Mouse (Mus musculus) limb, embryonic 11.5 days (tissue): ENCODE data around the gene Prox1. TPM values are rescaled to one million over a fixed set of nuclear protein-coding genes. Genes with fewer than 3 reads are reported as not detected.

ENCODE experiments used
- ATAC-seq: fragments of 200-750 bp; cut with Nextera tagmentation; 2 replicates; pipeline ENCODE4 v1.8.0; 2017; ENCODE audit warnings: low read depth; ENCODE audit not compliant: insufficient number of reproducible peaks, low FRiP score, low TSS enrichment
- DNase-seq: peaks from one replicate; pipeline ENCODE4 v3.0.0-alpha.2; 2015; ENCODE audit warnings: low spot score
- H3K27ac ChIP-seq: fragments of 300-500 bp; sonication (generic); replicated peaks from 2 replicates; pipeline ENCODE4 v1.5.1; 2014; ENCODE audit warnings: low read depth, mild to moderate bottlenecking, low read length
- H3K27me3 ChIP-seq: fragments of 300-500 bp; sonication (generic); 2 replicates; pipeline ENCODE4 v1.6.1; 2014; ENCODE audit warnings: mild to moderate bottlenecking, low read length, mixed read lengths; ENCODE audit not compliant: control insufficient read depth, insufficient read depth
- H3K36me3 ChIP-seq: fragments of 300-500 bp; sonication (generic); 2 replicates; pipeline ENCODE4 v1.6.1; 2014; ENCODE audit warnings: mild to moderate bottlenecking, low read length, moderate library complexity, mixed read lengths; ENCODE audit not compliant: control insufficient read depth, insufficient read depth
- H3K4me1 ChIP-seq: fragments of 300-500 bp; sonication (generic); 2 replicates; pipeline ENCODE4 v1.6.1; 2014; ENCODE audit warnings: low read length, mixed read lengths; ENCODE audit not compliant: control insufficient read depth, insufficient read depth
- H3K4me2 ChIP-seq: fragments of 300-500 bp; sonication (generic); 2 replicates; pipeline ENCODE4 v1.6.1; 2014; ENCODE audit warnings: low read depth, mild to moderate bottlenecking, moderate library complexity; ENCODE audit not compliant: severe bottlenecking
- H3K4me3 ChIP-seq: fragments of 300-500 bp; sonication (generic); 2 replicates; pipeline ENCODE4 v1.5.1; 2014; ENCODE audit warnings: low read depth, low read length
- H3K9ac ChIP-seq: fragments of 300-500 bp; sonication (generic); 2 replicates; pipeline ENCODE4 v1.6.1; 2014; ENCODE audit warnings: mild to moderate bottlenecking, low read length
- H3K9me3 ChIP-seq: fragments of 300-500 bp; sonication (generic); 2 replicates; pipeline ENCODE4 v1.6.1; 2016; ENCODE audit warnings: low read length; ENCODE audit not compliant: control insufficient read depth
- WGBS: fragments of 180-500 bp; shearing (Covaris S2); extraction: QIAGEN DNeasy Blood & Tissue Kit; methylation state at CpG from one replicate; pipeline ENCODE4 v1.1.7; 2014; 5-methylcytosine and 5-hydroxymethylcytosine counted together
- polyA plus RNA-seq: library from polyadenylated mRNA; unstranded; fragments of >200 nt; fragmentation: Nextera tagmentation; extraction: Ambion mirVana; gene quantifications from 2 replicates; pipeline ENCODE4 v1.2.1, GENCODE M21; 2014

Prox1 gene
- polyA plus RNA-seq, 1 experiment from 2014 or later: 1.2 TPM

DNA sequence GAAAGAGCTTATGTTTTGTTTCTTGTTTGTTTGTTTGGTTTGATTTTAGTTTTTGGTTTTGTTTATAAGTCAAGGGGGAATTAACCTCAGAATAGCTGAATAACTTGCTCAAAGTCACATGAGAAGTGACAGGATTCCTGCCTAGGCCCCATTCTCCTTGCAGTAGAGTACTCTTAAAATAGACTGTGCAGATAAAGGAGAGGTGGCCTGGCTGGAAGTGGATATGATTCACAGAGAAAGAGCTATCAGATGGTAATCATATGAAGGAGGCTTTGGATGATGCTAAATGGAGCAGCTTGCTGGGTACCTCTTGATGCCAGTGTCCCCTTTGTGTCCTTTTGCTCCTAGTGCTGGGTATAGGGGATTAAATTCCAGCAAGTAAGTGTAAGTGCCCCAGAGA lies 26.1 kb downstream of the Prox1 start:
- Histone ChIP-seq H3K27ac (no peak overlapping the region), H3K27me3 (no peaks in the 10 kb centered on the region)
- ATAC-seq: no peak

DNA sequence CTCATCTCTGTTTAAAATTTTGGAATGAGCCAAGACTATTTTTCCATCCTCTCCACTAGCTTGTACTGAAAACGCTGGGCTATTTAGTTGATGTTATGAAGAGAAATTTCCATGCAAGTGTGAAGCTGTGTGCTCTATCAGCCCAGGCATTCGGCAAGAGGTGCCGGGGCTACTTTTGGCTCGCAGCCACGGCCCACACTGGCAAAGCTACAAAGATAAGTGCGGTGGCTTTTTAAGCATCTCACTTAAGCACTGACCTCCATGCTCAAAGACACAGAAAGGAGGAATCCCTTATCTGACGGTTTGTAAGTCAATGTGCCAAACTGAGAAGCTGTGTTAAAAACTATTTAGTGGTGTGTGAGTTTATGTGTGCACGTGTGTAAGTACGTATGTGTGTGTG lies 26.9 kb downstream of the Prox1 start:
- Histone ChIP-seq H3K27ac (no peak overlapping the region), H3K9ac (no peak overlapping the region)

More for the DNA sequence above, 26.1 kb downstream of the Prox1 start:
- Histone ChIP-seq H3K9ac (no peak overlapping the region), H3K9me3 (no peaks in the 10 kb centered on the region), H3K4me1 (no peaks in the 10 kb centered on the region; the same call in 1 of the 2 replicates), H3K4me3 (no peak overlapping the region), H3K36me3 (no peaks in the 10 kb centered on the region), H3K4me2 (no peak overlapping the region)
- DNase-seq: no peak

DNA sequence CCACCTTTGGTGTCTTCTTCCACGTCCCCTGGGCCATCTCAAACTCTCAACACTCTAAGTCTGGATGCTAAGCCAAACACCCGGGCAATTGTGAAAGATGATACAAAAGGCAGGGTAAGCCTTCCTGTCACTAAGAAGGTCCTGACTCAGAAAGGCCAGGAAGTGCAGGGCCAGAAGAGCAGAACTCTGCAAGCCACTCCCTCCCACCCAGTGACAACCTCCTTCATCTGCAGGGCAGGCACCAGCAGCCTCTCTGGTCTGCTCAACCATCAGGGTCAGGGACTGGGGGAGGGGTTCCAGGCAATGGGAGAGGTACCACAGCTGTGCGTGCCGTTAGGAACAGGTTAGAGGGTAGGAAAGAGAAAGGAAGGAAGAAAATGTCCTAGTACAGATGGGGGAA lies 27.9 kb downstream of the Prox1 start:
- no peak overlapping the region for H3K4me3 ChIP-seq
- no peak overlapping the region for H3K4me2 ChIP-seq
- no peaks in the 10 kb centered on the region for H3K9me3 ChIP-seq
- ATAC-seq (no peak), DNase-seq (no peak)
- WGBS: 30% methylated on average over 4 of the region's 4 CpGs
- H3K9ac ChIP-seq: no peak overlapping the region
- H3K27ac ChIP-seq: no peak overlapping the region
- H3K4me1 ChIP-seq: no peaks in the 10 kb centered on the region
- H3K27me3 ChIP-seq: no peaks in the 10 kb centered on the region
- H3K36me3 ChIP-seq: no peaks in the 10 kb centered on the region

More for the DNA sequence above, 26.9 kb downstream of the Prox1 start:
- WGBS: 92% methylated on average over 9 of the region's 9 CpGs
- H3K4me1 ChIP-seq: no peaks in the 10 kb centered on the region
- no peak for DNase-seq
- ATAC-seq: no peak
- H3K36me3 ChIP-seq: no peaks in the 10 kb centered on the region
- H3K9me3 ChIP-seq: no peaks in the 10 kb centered on the region
- no peaks in the 10 kb centered on the region for H3K27me3 ChIP-seq
- H3K4me2 ChIP-seq: no peak overlapping the region
- H3K4me3 ChIP-seq: no peak overlapping the region

DNA sequence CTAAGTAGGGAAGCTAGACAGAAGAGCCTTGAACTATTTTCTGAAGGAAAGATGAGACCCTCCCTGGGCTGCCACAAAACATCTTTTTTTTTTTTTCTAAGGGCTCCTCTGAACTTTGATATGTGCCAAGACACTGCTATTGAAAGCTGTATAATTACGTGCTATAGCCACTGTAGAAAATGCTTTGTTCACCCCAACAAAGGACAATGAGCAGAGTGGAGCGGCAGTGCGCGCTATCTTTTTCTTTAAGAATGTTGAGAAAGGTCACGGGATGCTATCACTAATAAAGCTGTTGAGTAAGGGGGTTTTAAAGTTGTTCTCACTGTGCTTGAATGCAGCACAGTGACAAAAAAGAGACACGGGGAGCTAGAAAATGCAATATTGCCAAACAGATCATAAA lies 30.0 kb downstream of the Prox1 start:
- H3K36me3 ChIP-seq: no peaks in the 10 kb centered on the region
- no peak overlapping the region for H3K4me2 ChIP-seq
- ATAC-seq (no peak), DNase-seq (no peak)
- no peaks in the 10 kb centered on the region for H3K9me3 ChIP-seq
- H3K27ac ChIP-seq: no peak overlapping the region
- H3K4me3 ChIP-seq: no peak overlapping the region
- H3K4me1 ChIP-seq: no peaks in the 10 kb centered on the region
- WGBS: 84% methylated on average over 6 of the region's 6 CpGs
- H3K27me3 ChIP-seq: no peaks in the 10 kb centered on the region
- H3K9ac ChIP-seq: no peak overlapping the region

DNA sequence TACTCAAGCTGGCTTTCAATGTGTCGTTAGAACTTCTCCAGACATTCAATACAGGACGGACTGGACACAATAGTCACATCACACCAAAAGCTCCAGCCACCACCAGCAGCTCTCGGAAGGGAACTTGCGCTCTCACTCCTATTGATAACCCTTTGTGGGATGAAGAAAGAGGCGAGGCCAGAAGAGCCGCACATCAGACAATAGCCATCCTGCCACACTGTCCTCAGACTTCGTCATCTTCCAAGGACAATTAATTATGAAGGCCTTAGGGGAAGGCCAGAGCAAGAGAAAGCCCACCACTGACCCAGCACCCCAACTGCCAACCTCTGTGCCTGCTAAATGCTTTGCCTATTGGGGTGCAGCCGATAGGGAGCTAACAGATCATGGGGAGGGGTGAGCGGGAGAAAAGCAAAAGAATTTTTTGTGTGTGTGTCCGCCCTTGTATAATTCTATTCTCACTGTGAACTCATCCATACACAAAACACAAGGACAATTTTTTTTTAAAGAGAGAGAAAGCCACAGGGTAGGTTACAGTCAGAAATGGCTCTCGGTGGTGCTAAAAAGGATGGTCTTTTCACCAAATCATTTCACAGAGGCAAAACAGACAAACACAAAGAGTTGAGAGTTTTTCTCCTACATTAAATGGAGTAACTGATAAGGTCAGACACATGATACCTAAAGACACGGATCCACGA lies 30.7 kb downstream of the Prox1 start:
- H3K9me3 ChIP-seq: no peaks in the 10 kb centered on the region
- H3K27me3 ChIP-seq: no peaks in the 10 kb centered on the region
- ATAC-seq (no peak), DNase-seq (no peak)
- no peaks in the 10 kb centered on the region for H3K4me1 ChIP-seq
- WGBS: 84% methylated on average over 13 of the region's 13 CpGs
- no peak overlapping the region for H3K4me3 ChIP-seq
- no peak overlapping the region for H3K27ac ChIP-seq
- H3K36me3 ChIP-seq: no peaks in the 10 kb centered on the region
- no peak overlapping the region for H3K4me2 ChIP-seq
- H3K9ac ChIP-seq: no peak overlapping the region

DNA sequence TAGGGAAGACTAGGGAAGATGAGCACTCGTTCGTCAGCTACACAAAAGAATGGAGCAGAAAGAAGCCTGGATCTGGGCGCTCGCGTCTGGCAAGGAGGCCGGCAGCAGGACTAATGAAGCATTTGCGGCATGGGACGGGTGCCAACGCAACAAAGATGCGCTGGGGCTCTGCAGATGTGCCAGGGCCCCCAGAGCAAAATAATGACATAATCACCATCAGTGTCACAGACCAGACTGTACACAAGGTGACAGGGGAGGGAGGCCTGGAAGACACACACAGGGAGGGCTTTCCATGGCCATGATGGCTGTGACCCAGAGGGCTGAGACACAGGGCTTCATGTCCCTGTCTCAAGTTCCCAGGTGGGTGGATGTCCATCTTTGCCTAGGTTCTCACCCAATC lies 32.6 kb downstream of the Prox1 start:
- H3K4me3 ChIP-seq: no peak overlapping the region
- no peak overlapping the region for H3K27ac ChIP-seq
- H3K36me3 ChIP-seq: no peaks in the 10 kb centered on the region
- ATAC-seq (no peak), DNase-seq (no peak)
- 93% methylated on average over 10 of the region's 10 CpGs for WGBS
- H3K27me3 ChIP-seq: no peaks in the 10 kb centered on the region
- H3K4me1 ChIP-seq: no peaks in the 10 kb centered on the region
- no peaks in the 10 kb centered on the region for H3K9me3 ChIP-seq
- no peak overlapping the region for H3K4me2 ChIP-seq
- H3K9ac ChIP-seq: no peak overlapping the region

DNA sequence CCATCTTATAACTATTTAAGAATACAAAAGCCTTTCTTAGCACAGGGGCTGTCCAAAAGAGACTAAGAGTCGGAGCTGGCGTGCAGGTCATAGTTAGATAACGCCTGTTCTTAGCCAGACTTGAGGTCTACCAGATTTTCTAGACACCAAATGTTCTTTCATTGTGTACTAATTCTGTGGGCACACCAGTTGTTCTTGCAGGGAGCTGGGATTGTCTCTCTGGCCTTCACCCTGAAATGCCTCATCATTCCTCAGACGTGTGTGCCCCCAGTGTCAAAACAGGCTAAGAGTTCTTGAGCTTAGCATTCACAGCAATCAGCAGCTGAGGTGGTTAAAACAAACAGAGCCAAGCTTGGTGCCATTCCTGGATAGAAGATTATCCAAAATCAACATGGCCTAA lies 37.6 kb downstream of the Prox1 start:
- Histone ChIP-seq H3K9ac (no peak overlapping the region), H3K9me3 (no peaks in the 10 kb centered on the region), H3K27ac (no peak overlapping the region), H3K4me2 (no peak overlapping the region), H3K36me3 (no peaks in the 10 kb centered on the region), H3K4me3 (no peak overlapping the region), H3K4me1 (no peaks in the 10 kb centered on the region), H3K27me3 (no peaks in the 10 kb centered on the region)
- ATAC-seq (no peak), DNase-seq (no peak)
- WGBS: 78% methylated on average over 4 of the region's 4 CpGs

DNA sequence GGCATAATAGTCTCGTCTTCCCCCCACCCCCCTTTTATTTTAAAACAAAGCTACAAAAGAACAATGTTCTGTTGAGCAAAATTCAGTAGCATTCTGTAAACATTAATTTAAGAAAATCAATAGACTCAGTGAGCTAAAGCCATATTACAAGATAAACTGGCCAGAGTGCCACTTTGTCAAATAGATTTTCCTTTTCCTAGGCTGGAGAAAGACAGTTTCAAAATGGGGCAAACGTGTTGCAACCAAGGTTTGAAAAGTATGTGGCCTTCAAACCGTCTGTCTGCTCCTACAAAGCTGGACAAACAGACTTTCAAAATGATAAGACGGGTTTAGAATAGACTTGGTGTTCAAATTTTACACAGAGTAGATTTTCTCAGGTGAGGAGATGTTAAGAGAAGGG lies 39.6 kb downstream of the Prox1 start:
- DNase-seq (no peak), ATAC-seq (no peak)
- Histone ChIP-seq H3K4me3 (no peak overlapping the region), H3K4me2 (no peak overlapping the region), H3K36me3 (no peaks in the 10 kb centered on the region), H3K9ac (no peak overlapping the region), H3K9me3 (no peaks in the 10 kb centered on the region), H3K27ac (no peak overlapping the region), H3K4me1 (no peaks in the 10 kb centered on the region), H3K27me3 (no peaks in the 10 kb centered on the region)
- WGBS: 77% methylated on average over 4 of the region's 4 CpGs

DNA sequence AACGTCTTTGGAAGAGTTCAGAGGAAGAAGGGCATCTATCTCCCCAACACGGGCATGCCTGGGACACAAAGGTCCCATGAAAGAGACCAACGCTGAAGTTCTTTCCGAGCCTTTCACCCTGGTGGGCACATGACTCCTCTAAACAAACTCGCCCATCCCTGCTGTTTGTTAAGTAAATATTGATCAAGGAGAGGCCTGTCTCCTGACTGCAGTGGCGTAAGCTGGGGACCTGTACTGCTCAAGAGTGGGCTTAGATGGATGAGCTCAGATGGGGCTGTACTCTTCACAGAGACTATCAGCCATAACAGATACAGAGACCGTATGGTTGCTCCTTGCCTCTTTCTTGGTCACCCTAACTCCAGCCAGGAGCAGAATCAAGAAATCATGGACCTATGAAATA lies 41.0 kb downstream of the Prox1 start:
- no peaks in the 10 kb centered on the region for H3K9me3 ChIP-seq
- no peaks in the 10 kb centered on the region for H3K36me3 ChIP-seq
- H3K27ac ChIP-seq: no peak overlapping the region
- H3K4me2 ChIP-seq: no peak overlapping the region
- H3K4me3 ChIP-seq: no peak overlapping the region
- DNase-seq (no peak), ATAC-seq (no peak)
- WGBS: 63% methylated on average over 7 of the region's 7 CpGs
- H3K9ac ChIP-seq: no peak overlapping the region
- no peaks in the 10 kb centered on the region for H3K27me3 ChIP-seq
- no peaks in the 10 kb centered on the region for H3K4me1 ChIP-seq
